Mouse (Mus musculus) E14TG2a.4 (cell line): ENCODE measurements at regions not wholly inside any gene's neighbourhood (a gene's known extent, or its start where the extent isn't known, plus 50 kb on each side); places are given as distances from the start of the nearest gene placed in this dataset.

Experiments used
- H3K27me3 ChIP-seq: 2 replicates; pipeline ENCODE4 v1.6.1; 2014; ENCODE audit warnings: low read length, control low read depth; ENCODE audit not compliant: insufficient read depth
- H3K36me3 ChIP-seq: 2 replicates; pipeline ENCODE4 v1.6.1; 2014; ENCODE audit warnings: low read length, control low read depth; ENCODE audit not compliant: insufficient read depth
- H3K4me1 ChIP-seq: replicated peaks from 2 replicates; pipeline ENCODE4 v1.6.1; 2014; ENCODE audit warnings: low read depth, low read length, control low read depth
- H3K4me3 ChIP-seq: replicated peaks from 2 replicates; pipeline ENCODE4 v1.5.1; 2014; ENCODE audit warnings: mild to moderate bottlenecking, low read length
- H3K9me3 ChIP-seq: 2 replicates; pipeline ENCODE4 v1.6.1; 2014; ENCODE audit warnings: low read length, control low read depth
- CTCF ChIP-seq: conservative IDR thresholded peaks from 2 replicates; pipeline ENCODE4 v1.5.1; 2014; ENCODE audit warnings: low read length
- NANOG ChIP-seq: IDR thresholded peaks from 2 replicates; pipeline ENCODE4 v1.6.1; 2014; ENCODE audit warnings: borderline replicate concordance, low read length, mixed read lengths
- POU5F1 ChIP-seq: IDR thresholded peaks from 2 replicates; pipeline ENCODE4 v1.6.1; 2014; ENCODE audit warnings: low read length, borderline replicate concordance

DNA sequence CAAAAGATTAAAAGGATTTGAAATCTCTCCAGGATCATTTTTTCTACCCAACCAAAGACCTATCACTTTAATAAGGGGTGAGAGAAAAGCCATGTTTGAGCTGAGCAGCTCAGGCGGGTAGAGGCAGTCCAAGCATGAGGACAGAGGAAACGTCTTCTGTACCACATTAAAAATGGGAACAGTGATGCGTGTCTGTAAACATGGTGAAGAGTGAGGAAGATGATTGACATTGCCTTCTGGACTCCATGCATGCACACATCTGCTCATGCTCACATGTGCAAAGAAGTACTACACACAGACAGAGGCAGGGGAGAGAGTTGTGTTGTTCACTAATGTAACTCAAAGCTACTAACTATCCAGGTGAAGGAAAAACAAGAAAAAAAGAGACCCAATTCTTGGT, 243.4 kb upstream of the Htr2a start:
- Histone ChIP-seq H3K36me3 (no peaks in the 10 kb centered on the region), H3K27me3 (no peaks in the 10 kb centered on the region), H3K4me3 (no peak overlapping the region), H3K4me1 (no peaks in the 10 kb centered on the region), H3K9me3 (peaks cover 12% of the 10 kb centered on the region)
- no peak for TF ChIP-seq POU5F1
- TF ChIP-seq NANOG, result no peak
- TF ChIP-seq CTCF, result no peak

DNA sequence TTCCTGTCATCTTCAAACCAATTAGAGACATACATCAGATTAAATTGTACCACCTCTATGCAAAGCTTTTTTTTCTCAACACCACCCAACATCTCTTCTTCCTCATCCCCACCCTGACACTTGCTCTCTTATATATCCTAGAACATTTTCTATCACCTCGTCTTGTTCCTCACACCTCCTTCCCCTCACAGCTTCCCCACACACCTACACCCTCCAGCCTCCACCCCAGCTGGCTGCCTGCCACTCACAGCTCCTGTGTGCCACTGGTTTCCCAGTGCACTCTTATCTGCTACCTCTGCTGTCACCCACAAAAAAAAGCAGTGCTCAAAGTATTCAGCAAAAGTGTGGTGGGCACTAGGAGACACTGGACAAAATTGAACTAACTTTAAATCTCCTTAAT, 231.2 kb upstream of the Htr2a start:
- no peaks in the 10 kb centered on the region for H3K27me3 ChIP-seq
- H3K9me3 ChIP-seq, result peaks cover 41% of the 10 kb centered on the region
- no peaks in the 10 kb centered on the region for H3K36me3 ChIP-seq

DNA sequence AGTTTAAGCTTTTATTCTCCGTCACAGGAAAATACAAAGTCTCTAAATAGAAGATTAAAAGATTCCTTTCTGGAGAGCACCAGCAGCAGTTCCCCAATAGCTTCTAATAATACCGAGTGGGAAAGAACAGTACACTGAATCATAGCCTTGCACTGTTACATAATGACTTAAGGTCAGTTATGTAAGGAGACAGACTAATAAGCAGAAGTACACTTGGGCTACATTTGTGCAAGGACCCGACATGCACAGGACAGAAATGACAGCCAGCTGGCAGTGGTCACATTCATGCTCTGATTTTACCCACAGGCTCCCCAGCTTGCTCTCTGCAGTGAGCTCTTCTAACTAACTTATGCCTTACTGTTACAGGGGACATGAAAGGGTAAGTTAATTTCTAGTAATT, 212.4 kb upstream of the Htr2a start:
- Histone ChIP-seq H3K36me3 (no peaks in the 10 kb centered on the region), H3K4me3 (no peak overlapping the region), H3K27me3 (no peaks in the 10 kb centered on the region), H3K9me3 (no peaks in the 10 kb centered on the region), H3K4me1 (no peaks in the 10 kb centered on the region)
- TF ChIP-seq CTCF, result no peak
- TF ChIP-seq NANOG, result no peak
- no peak for TF ChIP-seq POU5F1

More for the DNA sequence above, 231.2 kb upstream of the Htr2a start:
- TF ChIP-seq CTCF, result no peak
- no peak for TF ChIP-seq POU5F1
- TF ChIP-seq NANOG, result no peak
- Histone ChIP-seq H3K4me3 (no peak overlapping the region), H3K4me1 (no peaks in the 10 kb centered on the region)

DNA sequence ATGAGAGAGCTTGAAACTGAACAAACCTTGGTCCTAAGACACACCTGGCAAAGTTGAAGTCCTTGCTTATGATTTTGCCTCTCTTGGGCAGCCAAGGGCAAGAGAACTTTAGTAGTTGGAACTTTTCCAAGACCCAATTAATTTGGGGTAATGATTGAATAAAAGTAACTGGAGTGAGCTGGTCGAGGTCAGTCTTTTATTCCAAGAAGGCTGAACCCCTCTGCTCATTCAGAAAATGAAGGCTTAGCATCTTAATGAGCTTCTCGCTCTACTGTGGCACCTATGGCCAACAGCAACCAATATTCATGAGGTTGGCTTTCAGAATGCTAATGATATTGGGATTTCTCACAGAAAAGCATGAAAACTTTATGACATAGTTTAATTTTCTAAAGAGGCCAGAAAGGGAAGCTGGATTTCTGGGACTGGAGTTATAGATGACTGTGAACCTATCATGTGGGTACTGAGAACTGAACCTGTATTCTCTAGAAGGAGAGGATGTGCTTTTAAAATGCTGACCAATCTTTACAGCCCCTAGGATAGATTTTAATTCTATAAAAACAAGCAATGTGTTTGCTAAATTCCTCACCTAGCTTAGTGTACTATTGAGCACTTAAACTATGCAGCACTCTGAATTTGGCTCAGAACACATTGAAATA, 176.5 kb upstream of the Htr2a start:
- TF ChIP-seq POU5F1 (no peak), NANOG (no peak), CTCF (no peak)
- H3K4me3 ChIP-seq, result no peak overlapping the region
- H3K27me3 ChIP-seq, result no peaks in the 10 kb centered on the region
- peaks cover 13% of the 10 kb centered on the region; the same call in 1 of the 2 replicates for H3K9me3 ChIP-seq
- no peaks in the 10 kb centered on the region for H3K4me1 ChIP-seq
- no peaks in the 10 kb centered on the region for H3K36me3 ChIP-seq

DNA sequence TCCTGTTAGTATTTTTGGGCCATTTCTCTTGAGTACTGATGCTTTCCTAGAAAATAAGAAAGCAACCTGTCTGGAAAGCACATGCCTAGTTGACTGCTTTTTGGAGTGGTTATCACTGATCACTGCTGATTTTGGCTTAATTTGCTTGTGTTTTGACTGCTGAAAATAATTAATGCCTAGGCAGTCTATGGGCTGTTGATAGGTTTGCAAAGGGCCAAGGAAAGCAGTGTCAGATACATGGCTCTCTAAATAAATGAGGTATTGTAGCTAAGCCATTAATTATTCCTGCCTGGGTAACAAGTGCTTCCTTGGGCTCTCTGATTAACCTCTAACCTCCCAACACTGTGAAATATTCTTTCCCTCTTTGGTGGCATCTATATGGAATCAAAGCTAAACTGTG, 145.1 kb upstream of the Htr2a start:
- Histone ChIP-seq H3K27me3 (no peaks in the 10 kb centered on the region), H3K4me3 (no peak overlapping the region), H3K9me3 (no peaks in the 10 kb centered on the region), H3K36me3 (no peaks in the 10 kb centered on the region), H3K4me1 (peaks cover 4% of the 10 kb centered on the region; the same call in 1 of the 2 replicates)
- TF ChIP-seq CTCF (no peak), NANOG (no peak), POU5F1 (no peak)

DNA sequence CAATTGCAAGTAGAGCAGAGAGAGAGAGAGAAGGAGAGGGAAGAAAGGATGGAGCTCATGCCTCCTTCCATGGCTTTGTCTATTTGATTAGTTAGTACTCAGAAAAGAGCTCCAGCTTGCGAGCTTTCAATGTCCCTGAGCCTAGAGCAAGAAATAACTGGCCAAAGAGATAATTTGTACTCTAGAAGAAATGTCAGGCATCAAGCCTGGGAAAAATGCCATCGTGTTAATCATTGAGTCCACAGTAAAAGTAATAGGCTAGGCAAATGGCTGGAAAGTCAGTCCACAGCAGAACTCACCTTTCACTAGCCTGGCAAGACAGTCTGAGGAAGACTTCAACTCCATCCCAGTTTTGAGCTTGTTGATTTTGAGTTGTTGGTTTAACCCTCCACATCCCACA, 129.1 kb upstream of the Htr2a start:
- Histone ChIP-seq H3K27me3 (no peaks in the 10 kb centered on the region), H3K4me3 (no peak overlapping the region)
- TF ChIP-seq CTCF, result no peak

DNA sequence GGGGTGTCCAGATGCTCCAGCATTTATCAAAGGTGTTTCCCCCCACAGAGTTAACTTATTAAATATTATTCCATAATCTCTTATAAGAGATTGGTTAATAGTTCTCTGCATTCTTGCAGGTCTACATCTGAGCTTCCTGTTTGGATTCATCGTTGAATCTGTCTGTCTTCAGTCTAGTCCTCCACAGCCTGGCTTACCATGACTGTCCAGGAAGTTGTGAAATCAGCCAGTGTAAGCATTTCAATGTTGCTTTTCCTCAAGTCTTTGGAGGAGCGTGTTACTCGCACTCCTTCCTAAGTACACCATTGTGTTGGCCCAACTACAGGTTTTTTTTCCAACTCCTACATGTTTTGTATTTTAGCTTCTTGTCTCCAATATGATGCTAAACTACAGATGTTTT, 124.2 kb upstream of the Htr2a start:
- Histone ChIP-seq H3K27me3 (no peaks in the 10 kb centered on the region), H3K9me3 (no peaks in the 10 kb centered on the region), H3K4me1 (no peaks in the 10 kb centered on the region), H3K36me3 (no peaks in the 10 kb centered on the region), H3K4me3 (no peak overlapping the region)
- TF ChIP-seq NANOG, result no peak
- TF ChIP-seq POU5F1, result no peak
- no peak for TF ChIP-seq CTCF

More for the DNA sequence above, 129.1 kb upstream of the Htr2a start:
- Histone ChIP-seq H3K4me1 (no peaks in the 10 kb centered on the region), H3K36me3 (no peaks in the 10 kb centered on the region), H3K9me3 (no peaks in the 10 kb centered on the region)

DNA sequence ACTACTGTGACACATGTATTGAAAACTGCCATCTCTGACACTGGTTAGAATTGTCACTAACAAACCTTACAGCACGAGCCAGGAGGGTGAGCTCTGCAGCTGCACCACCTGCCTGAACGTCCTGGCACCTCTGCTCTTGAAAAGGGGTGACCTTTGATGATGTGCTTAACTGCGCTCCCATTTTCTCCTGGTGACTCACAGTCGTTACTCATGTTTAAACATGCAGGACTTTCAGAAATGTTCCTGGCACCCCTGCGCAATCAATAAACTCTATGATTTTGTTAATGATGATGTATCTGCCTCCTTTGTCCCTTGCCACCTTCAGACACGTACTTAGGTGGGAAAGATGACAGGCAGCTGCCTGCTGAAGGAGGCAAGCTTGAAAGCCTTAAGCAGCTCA, 121.1 kb upstream of the Htr2a start:
- no peaks in the 10 kb centered on the region for H3K36me3 ChIP-seq
- no peaks in the 10 kb centered on the region for H3K9me3 ChIP-seq
- no peak overlapping the region for H3K4me3 ChIP-seq
- TF ChIP-seq POU5F1 (no peak), CTCF (no peak), NANOG (no peak)
- H3K27me3 ChIP-seq, result no peaks in the 10 kb centered on the region
- no peaks in the 10 kb centered on the region for H3K4me1 ChIP-seq

DNA sequence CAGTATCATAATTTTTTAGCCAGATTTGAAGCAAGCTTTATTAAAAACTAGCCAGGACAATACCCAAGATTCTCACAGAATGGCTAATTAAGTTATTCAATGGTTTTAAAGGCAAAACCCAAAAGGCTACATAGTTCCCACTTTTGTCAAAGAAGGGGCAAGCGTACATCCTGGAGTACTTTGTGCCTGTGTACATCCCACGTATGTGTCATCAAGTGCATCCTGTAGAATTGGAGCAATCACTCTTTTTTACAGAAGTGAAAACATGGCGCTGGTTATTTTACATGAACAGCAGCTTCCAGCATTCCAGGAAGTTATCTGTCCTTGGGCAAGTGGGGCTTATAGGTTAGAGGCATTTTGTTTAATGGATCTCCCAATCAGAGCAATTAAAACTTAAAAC, 119.0 kb upstream of the Htr2a start:
- H3K9me3 ChIP-seq, result no peaks in the 10 kb centered on the region
- H3K4me3 ChIP-seq, result no peak overlapping the region
- no peaks in the 10 kb centered on the region for H3K4me1 ChIP-seq
- no peaks in the 10 kb centered on the region for H3K27me3 ChIP-seq
- TF ChIP-seq NANOG, result no peak
- TF ChIP-seq POU5F1, result no peak
- TF ChIP-seq CTCF, result no peak
- H3K36me3 ChIP-seq, result no peaks in the 10 kb centered on the region
